Mouse (Mus musculus) T-helper 2 cell (primary cell): ENCODE results near the gene Rpl31.

Experiments used
- in situ Hi-C: fragments of 300-600 bp; cut with MboI, MseI; formaldehyde crosslinking; loops from one replicate; pipeline ENCODE4 v1.15.1; 2025; ENCODE audit warnings: high pct_unique_total_duplicates

The Rpl31 gene

DNA sequence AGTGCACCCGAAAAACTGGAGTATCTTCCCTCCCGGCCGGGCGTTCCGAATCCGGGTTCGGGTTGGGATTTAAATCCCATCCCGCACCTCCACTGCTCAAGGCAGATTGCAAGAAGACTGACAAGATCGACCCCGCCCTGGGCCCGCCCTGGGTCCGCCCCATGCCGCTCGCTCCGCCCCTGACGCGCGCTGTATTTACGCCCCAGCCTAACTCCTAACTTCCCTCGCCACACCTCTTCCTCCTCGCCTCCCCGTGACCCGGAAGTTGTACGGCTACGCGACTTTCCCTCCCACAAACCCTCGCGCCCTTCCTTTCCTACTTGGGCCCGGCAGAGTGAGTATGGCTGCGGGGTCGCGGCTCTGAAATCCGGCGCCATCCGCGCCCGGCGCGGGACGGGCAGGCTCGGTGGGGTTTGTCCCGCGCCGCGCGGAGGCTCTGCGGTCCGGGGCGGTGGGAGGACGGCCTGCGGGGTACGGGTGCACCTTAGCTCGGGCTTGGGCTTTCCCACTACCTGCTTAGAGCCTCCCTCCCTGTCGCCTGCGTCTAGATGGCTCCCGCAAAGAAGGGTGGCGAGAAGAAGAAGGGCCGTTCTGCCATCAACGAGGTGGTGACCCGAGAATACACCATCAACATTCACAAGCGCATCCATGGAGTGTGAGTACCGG is at the start of gene Rpl31:
Gene Rpl31, plus strand, starts transcription at position 242 of the 666 bp plus-strand sequence.
- in situ Hi-C loops = no loop called here

DNA sequence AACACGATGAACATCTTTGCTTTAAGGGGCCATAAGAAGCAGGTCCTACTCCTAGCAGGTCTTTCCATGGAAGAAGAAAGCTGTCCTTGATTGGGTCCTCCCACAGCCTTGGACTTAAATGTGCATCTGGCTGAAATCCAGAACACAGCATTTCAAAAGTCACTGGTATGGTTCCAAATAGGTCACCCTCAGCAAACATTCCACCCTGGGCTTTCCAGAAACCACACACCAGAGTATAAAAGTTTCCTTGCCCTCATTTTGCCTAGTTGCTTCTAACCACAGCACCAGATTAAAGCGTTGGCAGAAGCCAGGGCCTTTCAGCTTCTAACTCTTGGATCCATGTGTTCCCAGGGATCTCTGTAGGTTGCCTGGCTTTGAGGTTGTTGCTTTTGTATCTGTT is 49.7 kb upstream of the Rpl31 start:
- in situ Hi-C loops = loop anchor here (10.0 kb wide), 1 partner anchor 203 kb away; no protein-coding TSS in a partner anchor

DNA sequence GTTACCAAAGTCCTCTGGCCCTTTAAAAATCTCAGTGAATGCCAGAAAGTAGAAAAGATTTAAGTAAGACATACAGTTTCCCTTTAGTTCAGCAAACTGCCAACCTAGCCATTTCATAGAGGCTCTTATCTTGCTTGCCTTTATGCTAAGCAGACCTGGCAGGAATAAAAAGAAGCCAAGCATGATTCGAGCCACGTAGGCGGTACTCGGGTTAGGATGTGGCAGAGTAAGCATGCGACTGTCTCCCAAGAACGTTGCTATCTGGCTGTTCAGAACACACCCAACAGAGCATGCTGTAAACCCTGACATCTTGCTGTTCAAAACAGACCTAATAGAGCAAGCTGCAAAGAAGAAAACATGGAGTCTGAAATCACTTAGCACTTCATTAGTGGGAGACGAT is 48.8 kb upstream of the Rpl31 start:
- in situ Hi-C loops = loop anchor here (10.0 kb wide), 1 partner anchor 204 kb away; no protein-coding TSS in a partner anchor

DNA sequence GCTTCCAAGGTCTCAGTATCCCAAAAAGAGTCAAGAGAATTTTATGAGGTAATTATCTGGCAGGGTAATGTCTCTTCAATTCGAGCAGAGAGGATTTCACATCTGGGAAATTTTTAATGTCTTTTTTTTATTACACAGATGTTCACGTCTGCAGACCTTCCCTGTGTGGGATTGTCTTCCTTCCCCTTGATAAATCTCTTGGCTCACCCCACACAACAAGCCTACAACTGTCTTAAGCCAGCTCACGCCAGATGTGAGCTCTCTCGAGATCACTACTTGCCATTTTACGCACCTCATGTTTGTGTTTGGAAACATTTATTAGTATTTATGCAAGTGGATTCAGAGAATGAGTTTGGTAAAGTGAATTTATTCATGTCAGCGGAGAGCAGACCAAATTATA is 45.7 kb upstream of the Rpl31 start:
- in situ Hi-C loops = loop anchor here (10.0 kb wide), 1 partner anchor 1667 kb away; no protein-coding TSS in a partner anchor

DNA sequence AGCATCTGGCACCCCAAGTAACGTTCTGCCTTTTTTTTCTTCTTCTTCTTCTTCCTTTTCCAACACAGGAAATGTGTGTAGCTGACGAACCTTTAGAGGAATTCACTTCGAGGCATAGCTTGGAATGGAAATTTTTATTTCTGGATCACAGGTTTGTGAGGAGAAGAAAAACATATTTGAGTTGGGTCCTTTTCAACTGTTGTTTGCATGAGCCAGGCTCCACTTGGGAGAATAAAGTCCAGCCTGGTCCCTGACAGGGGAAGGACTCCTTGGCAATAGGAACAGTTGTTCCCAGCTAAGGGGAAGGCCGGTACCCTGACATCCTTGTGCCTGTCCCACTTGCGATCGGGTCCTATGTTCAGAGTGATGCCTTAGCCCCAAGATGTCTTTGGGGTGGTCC is 42.4 kb upstream of the Rpl31 start:
- in situ Hi-C loops = loop anchor here (10.0 kb wide), 1 partner anchor 1670 kb away; no protein-coding TSS in a partner anchor

DNA sequence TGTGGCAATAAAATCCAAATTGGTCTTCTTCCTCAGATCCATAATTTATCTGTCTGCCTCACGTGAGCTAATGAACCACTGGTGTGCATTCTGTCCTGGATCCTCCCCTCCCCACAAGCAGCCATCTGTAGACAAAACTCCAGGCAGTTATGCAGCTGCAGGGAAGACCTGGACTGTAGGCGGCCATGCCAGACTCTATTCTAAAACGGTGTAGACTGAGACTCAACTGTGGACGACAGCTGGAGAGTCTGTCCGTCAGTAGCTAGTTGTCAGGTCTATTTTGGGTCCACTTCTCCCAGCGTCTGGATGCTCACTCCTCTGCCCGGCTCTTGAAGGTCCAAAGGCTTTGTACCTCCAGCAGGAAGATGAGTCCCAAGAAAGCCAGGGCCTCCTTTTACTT is 40.1 kb upstream of the Rpl31 start:
- in situ Hi-C loops = loop anchor here (10.0 kb wide), 1 partner anchor 1673 kb away; no protein-coding TSS in a partner anchor

DNA sequence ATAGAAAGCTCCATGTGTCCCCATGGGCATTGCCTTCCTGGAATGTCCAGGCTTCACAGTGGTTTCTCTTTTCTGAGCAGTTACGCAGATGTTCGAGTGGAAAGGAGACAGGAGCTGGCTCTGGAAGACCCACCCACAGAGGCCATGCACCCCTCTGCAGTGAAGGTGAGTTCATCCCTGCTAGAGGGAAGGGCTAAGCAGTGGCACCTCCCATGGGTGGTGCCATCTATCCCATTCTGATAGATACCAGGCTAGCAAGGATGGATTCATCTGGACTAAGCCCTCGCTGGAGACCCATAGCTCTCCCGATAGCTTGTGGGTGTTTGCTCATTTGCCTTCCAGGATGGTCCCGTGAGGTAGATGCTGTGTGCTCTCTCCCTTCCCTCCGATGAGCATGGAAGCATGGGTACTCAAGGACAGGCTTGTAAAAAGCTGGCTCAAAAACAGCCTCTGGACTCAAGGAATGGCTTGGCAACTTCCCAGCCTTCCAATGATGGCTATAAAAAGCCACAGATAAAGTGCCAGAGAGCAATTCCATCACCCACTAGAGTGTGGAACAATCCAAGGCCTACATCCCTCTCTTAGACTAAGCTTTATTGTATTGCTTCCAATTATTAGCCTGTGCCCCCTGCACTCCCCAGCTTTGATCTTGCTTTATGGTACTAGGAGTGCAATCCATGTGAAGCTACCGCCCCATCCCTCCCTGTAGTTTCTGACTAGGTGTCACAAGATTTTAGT is 36.6 kb upstream of the Rpl31 start:
- in situ Hi-C loops = no loop called here

DNA sequence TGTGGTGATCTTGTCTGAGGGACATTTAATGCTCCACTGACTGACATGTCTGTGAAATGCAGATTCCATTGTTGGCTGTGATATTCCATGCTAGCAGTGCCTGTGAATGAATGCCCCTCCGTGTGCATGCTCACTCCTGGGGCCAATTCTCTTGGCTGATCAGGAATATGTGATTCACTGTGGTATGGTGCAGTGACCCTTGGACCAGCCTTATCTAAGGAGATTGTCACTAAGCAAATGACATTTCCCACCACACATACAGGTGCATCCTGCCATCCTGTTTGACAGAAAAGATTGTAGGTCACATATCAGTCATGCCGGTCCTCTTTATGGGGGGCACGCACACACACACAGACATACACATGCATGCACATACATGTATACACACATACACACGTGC is 35.2 kb upstream of the Rpl31 start:
- in situ Hi-C loops = no loop called here

DNA sequence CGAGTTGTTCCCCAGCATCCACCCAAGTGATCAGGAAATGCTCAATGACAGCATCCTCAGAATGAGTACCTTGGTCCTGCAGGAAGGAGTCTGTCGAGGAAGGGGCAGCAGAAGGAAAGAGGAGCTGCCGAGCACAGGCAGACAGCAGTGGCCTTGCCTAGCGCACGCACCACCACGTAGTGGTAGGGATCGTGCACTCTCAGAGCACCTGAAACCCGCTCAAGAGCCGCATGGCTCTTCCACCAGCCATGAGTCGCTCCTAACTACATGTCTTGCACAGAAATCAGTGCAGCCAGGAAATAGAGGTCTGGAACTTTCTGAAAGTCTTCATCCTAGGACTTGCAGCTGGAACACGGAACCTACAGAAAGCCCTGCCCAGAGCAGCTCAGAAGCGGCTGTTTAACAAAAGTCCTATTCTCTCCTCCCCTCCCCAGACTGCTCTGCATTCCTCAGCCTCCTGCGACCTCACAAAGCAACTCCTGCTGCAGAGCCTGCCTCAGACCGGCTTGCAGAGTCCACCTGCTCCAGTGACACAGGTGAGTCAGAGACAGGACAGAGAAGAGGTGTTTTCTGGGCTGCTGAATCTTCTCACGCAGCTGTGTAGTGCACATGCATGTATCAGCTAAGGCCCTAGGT is 32.0 kb upstream of the Rpl31 start:
- in situ Hi-C loops = no loop called here

DNA sequence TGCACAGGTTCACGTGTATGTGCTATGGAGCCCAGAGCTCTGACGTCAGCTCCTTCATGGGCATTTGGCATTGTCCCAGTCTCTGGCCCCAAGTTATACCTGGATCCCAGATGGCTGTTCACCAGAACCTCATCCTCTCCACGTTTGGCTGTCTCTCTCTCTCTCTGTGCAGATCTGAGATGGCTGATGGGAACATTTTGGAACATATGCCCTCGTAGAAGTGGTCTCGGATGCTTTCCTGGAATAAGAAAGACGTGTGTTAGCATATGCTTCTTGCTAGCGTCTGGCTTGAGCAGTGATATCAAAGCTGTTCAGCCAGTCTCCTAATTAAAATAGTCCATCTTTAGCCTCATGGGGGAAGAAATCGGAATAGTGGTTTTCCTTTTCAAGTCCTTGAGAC is 30.9 kb upstream of the Rpl31 start:
- in situ Hi-C loops = no loop called here

DNA sequence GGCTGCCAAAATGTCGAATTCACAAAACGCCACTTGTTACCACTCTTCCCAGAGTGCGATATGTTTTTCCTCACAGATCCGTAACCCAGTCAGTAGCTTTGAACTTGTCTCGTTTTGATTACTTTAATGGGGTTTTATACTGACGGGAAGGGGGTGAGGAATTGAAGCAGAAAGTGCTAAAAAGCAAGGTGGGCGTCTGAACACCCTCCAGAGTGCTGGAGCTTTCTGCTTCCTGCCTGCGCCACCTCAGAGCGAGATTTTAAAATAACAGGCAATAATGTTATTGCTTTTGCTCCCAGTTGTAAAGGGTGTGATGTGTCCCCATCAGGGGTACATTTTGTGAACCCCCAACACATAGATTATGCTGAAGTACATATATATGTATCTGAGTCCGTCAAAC is 28.8 kb upstream of the Rpl31 start:
- in situ Hi-C loops = no loop called here

DNA sequence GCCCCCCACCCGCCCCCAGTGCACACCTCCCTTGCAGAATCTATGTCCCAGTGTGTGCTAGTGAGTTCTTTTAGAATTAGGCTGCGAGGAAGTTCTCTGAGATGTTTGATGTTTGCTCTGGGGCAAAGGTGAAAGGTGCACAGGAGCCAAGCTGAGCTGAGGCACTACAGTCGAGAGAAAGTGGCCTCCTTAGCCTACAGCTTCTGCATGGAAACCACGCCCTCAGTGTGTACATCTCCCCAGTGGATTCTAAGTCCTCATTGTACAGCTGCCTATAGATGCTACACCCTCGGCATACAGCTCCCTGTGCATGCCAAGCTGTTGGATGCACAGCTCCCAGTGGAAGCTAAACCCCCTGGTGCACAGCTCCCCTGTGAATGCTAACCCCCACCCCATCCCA is 28.2 kb upstream of the Rpl31 start:
- in situ Hi-C loops = no loop called here

DNA sequence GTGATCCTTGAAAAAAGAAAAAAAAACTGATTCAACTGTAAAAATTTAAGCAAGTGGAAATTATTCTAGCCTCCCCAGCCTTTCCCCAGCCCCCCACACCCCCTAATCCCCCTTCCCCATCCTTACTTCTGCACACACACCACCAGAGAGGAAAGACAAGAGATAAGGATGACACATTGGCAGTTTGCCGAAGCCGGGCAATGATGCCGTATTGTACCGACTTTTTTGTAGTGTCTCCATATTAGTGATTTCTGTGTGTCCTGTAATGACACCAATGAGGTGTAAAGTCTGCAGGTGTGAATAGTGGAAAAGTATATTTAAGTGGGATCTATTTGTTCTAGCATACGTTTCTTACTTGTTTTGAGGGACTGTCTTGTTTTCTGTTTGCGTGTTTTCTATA is 27.5 kb upstream of the Rpl31 start:
- in situ Hi-C loops = loop anchor here (5.0 kb wide), 1 partner anchor 333 kb away; no protein-coding TSS in a partner anchor

DNA sequence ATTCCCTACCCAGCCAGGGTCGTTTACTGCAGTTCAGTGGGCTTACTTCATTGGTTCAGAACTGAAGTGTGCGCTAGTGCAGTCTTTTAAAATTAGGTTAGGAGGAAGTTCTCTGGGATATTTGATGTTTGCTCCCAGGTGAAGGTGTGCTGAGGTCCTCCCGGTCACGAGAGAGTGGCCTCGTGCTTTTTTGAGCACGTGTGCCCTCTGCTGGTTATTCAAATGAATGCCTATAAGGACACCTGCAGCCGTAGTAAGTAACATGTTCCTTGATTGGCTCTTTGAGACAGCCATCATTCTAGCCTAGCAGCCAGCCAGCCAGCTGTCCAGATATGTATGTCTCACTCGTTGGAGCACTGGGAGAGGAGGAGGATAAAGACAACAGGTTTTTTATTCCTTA is 27.0 kb upstream of the Rpl31 start:
- in situ Hi-C loops = loop anchor here (5.0 kb wide), 1 partner anchor 333 kb away; no protein-coding TSS in a partner anchor

DNA sequence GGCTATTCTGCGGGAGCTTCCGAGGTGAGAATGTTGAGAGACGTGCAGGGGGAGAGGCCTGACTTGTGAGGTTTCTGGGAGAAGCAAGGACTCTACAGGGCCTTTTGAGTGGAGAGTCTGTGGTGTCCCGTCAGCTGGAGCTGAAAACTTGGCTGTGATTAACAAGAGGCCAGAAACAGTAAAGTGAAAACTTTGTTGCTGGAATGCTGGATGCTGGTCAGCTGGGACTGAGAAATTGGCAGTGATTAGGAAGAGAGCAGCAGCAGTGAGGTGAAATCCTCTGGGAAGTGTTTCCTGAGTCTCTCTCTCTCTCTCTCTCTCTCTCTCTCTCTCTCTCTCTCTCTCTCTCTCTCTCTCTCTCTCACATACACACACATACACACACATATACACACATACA is 25.8 kb upstream of the Rpl31 start:
- in situ Hi-C loops = loop anchor here (5.0 kb wide), 1 partner anchor 335 kb away; no protein-coding TSS in a partner anchor

DNA sequence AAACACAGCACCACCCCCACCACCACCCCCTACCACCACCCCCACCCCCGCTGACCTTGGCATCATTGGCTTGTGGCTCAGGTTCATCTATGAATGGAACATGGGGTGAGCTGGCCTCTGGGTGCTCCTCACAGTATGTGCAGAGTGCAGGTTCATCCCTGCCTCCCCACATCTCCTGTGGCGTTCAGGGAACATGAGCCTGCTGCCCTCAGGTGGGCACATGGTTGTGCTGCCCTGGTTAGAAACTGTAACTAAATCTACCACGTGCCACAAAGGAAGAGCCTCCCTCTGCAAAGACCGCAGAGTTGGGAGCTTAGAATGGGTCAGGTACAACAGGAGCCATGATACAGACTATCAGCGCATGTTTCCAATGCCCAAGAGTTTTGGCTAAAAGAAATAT is 24.4 kb upstream of the Rpl31 start:
- in situ Hi-C loops = loop anchor here (5.0 kb wide), 1 partner anchor 336 kb away; no protein-coding TSS in a partner anchor

DNA sequence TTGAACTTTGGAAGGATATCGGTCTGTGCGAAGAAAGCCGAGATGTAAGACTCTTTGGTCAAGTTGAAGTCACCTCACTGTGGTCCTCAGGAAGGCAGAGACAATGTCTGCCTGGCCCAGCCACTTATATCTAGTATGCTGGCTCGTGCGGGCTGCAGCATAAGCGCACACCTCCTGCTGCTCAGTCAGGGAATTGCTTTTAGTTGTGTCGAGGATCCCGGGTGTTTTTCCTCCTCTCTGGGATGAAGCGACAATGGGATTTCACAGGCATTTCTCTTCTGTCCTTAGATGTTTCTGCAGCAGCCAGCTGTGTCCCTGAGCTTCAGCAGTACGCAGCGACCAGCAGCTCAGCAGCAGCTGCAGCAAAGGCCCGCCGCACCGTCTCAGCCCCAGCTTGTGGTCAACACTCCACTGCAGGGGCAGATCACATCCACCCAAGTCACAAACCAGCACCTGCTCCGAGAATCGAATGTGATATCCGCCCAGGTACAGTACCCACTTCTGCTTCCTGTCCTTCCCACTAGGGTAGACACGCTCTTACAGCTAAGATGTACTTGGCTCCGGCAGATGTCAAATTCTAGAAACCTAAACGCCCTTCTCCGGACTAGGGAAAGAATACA is 22.6 kb upstream of the Rpl31 start:
- in situ Hi-C loops = loop anchor here (5.0 kb wide), 1 partner anchor 338 kb away; no protein-coding TSS in a partner anchor

DNA sequence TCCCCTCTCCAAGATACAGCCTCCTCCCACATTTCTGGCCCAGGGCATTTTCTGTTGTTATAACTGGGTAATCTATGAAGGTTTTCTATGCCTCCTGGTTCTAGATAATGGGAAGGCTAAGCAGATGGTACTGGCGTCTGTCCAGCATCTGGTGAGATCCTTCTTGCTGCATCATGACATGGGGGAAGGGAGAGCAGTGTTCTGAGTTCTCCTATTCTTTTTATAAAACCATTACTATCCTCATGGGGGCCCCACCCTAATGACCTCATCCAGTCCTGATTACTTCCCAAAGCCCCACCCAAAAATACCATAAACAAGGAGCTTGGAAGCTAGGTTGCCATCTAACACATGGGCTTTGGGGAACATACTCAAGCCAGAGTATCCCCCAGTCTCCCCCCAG is 18.6 kb upstream of the Rpl31 start:
- in situ Hi-C loops = no loop called here

DNA sequence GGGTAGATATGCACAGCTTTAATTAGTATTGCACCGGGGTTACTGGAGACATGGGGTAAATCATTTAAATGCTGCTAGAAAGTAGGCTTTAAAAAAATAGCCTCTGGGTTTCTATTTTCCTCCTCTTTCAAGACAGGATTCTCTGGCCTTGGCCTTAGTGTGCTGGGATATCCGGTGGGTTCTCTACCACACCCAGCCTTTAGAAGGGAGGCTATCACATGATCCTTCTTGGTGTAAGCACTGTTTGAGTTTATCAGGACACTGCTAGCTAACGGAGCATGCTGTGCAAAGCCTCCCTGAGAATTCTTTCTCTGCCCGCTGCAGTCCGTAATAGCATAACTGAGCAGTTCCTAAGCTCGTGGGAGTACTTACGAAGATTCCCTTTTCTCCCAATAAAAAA is 18.2 kb upstream of the Rpl31 start:
- in situ Hi-C loops = no loop called here

DNA sequence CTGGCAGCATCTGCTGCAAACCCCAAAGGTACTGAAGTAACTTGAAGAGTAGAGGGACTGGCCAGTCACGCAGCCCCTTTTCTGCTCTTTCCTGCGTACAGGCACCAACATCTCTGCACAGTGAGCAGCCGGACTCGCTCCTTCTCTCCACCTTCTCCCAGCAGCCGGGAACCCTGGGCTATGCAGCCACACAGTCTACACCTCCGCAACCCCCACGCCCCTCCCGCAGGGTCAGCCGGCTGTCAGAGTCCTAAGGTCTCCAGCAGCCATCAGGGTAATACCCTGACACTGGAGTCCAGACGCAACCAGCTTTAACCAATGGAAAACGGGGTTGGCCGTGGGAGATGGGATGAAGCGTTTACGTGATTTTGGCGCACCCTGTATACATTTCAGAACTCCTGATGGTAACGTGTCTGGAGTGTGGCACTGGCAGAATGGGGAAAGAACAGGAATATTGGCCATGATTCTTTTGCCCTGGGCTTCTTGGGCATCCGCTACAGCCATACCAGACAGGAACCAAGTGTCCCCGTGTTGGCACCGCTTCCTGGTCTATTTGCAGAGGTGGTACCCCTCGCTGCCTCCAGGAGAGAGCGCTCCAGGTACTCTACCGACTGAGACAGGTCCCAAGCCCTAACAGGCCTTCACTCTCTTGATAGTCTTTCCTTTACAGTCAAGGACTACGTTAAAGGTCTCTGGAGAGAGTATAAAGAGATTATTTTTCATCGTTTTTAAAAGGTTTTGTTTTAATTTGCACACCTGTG is 5.7 kb upstream of the Rpl31 start:
- in situ Hi-C loops = no loop called here

DNA sequence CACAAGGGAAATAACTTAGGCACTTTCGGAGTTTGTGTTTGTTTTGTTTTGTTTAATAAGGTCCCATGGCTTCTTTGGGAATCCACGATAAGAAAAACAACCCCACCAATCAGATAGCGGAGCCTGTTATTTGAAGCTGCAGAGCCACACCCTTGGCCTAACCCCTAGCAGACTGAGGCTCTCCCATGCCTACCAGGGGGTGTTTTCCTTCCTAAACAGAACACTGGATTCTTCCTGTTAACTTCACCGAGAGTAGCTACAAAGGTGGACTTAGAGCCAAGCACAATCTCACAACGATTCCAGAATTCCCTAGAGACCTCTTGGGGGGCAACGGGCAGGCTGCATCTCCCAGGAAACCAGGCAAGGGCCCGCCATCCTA is 5.1 kb upstream of the Rpl31 start:
- in situ Hi-C loops = no loop called here
